Mouse (Mus musculus): ENCODE results near the gene Ephx4. TPM values are rescaled to one million over a fixed set of nuclear protein-coding genes. Genes with fewer than 3 reads are reported as not detected.
A peak's percentile ranks its signal among the peaks of the same experiment; 100 is the strongest.
"Not testable (repeated sequence)": the region's sequence is repeated elsewhere in the genome, so short reads cannot be mapped to it uniquely, and the experiment has no call there.

Ephx4 gene
- not detected in 2 replicates for total RNA-seq (2017)

- ATAC-seq (replicated peaks in 1 of 2; ENCODE audit: insufficient read depth in 1 of 2, low FRiP score in 2 of 2, low TSS enrichment in 1 of 2, low read depth in 1 of 2, poor library complexity in 2 of 2, severe bottlenecking in 2 of 2) = no peak
These were observed at the start of gene Ephx4 for GRCm38 (mm10) chr5:107402436-107402835. Gene Ephx4, plus strand, starts transcription at chr5:107402736.

GRCm38 (mm10) chr5:107353981-107354380 is 48.6 kb upstream of the Ephx4 start:
- no peak for ATAC-seq (replicated peaks in 1 of 2; ENCODE audit: insufficient read depth in 1 of 2, low FRiP score in 2 of 2, low TSS enrichment in 1 of 2, low read depth in 1 of 2, poor library complexity in 2 of 2, severe bottlenecking in 2 of 2)

GRCm38 (mm10) chr5:107355801-107356200 is 46.7 kb upstream of the Ephx4 start:
- ATAC-seq (replicated peaks in 1 of 2; ENCODE audit: insufficient read depth in 1 of 2, low FRiP score in 2 of 2, low TSS enrichment in 1 of 2, low read depth in 1 of 2, poor library complexity in 2 of 2, severe bottlenecking in 2 of 2) = no peak

GRCm38 (mm10) chr5:107357723-107358122 is 44.8 kb upstream of the Ephx4 start:
- ATAC-seq (replicated peaks in 1 of 2; ENCODE audit: insufficient read depth in 1 of 2, low FRiP score in 2 of 2, low TSS enrichment in 1 of 2, low read depth in 1 of 2, poor library complexity in 2 of 2, severe bottlenecking in 2 of 2) = no peak

- peak; percentile 99 to 100 for ATAC-seq (replicated peaks in 1 of 2; ENCODE audit: insufficient read depth in 1 of 2, low FRiP score in 2 of 2, low TSS enrichment in 1 of 2, low read depth in 1 of 2, poor library complexity in 2 of 2, severe bottlenecking in 2 of 2)
These were observed 43.0 kb upstream of the Ephx4 start for GRCm38 (mm10) chr5:107359395-107360053.

- ATAC-seq (replicated peaks in 1 of 2; ENCODE audit: insufficient read depth in 1 of 2, low FRiP score in 2 of 2, low TSS enrichment in 1 of 2, low read depth in 1 of 2, poor library complexity in 2 of 2, severe bottlenecking in 2 of 2) = no peak
These were observed 42.3 kb upstream of the Ephx4 start for GRCm38 (mm10) chr5:107360054-107360730.

- no peak for ATAC-seq (replicated peaks in 1 of 2; ENCODE audit: insufficient read depth in 1 of 2, low FRiP score in 2 of 2, low TSS enrichment in 1 of 2, low read depth in 1 of 2, poor library complexity in 2 of 2, severe bottlenecking in 2 of 2)
These were observed 32.5 kb upstream of the Ephx4 start for GRCm38 (mm10) chr5:107370040-107370439.

GRCm38 (mm10) chr5:107371335-107371734 is 31.2 kb upstream of the Ephx4 start:
- no peak for ATAC-seq (replicated peaks in 1 of 2; ENCODE audit: insufficient read depth in 1 of 2, low FRiP score in 2 of 2, low TSS enrichment in 1 of 2, low read depth in 1 of 2, poor library complexity in 2 of 2, severe bottlenecking in 2 of 2)

GRCm38 (mm10) chr5:107373256-107373655 is 29.3 kb upstream of the Ephx4 start:
- ATAC-seq (replicated peaks in 1 of 2; ENCODE audit: insufficient read depth in 1 of 2, low FRiP score in 2 of 2, low TSS enrichment in 1 of 2, low read depth in 1 of 2, poor library complexity in 2 of 2, severe bottlenecking in 2 of 2) = peak; percentile 77 to 93

GRCm38 (mm10) chr5:107386448-107386847 is 16.1 kb upstream of the Ephx4 start:
- ATAC-seq (replicated peaks in 1 of 2; ENCODE audit: insufficient read depth in 1 of 2, low FRiP score in 2 of 2, low TSS enrichment in 1 of 2, low read depth in 1 of 2, poor library complexity in 2 of 2, severe bottlenecking in 2 of 2) = not testable (repeated sequence)

GRCm38 (mm10) chr5:107387788-107388187 is 14.7 kb upstream of the Ephx4 start:
- ATAC-seq (replicated peaks in 1 of 2; ENCODE audit: insufficient read depth in 1 of 2, low FRiP score in 2 of 2, low TSS enrichment in 1 of 2, low read depth in 1 of 2, poor library complexity in 2 of 2, severe bottlenecking in 2 of 2) = no peak

- ATAC-seq (replicated peaks in 1 of 2; ENCODE audit: insufficient read depth in 1 of 2, low FRiP score in 2 of 2, low TSS enrichment in 1 of 2, low read depth in 1 of 2, poor library complexity in 2 of 2, severe bottlenecking in 2 of 2) = no peak
These were observed 13.2 kb upstream of the Ephx4 start for GRCm38 (mm10) chr5:107389373-107389772.

GRCm38 (mm10) chr5:107394437-107394836 is 8.1 kb upstream of the Ephx4 start:
- ATAC-seq (replicated peaks in 1 of 2; ENCODE audit: insufficient read depth in 1 of 2, low FRiP score in 2 of 2, low TSS enrichment in 1 of 2, low read depth in 1 of 2, poor library complexity in 2 of 2, severe bottlenecking in 2 of 2) = no peak

- ATAC-seq (replicated peaks in 1 of 2; ENCODE audit: insufficient read depth in 1 of 2, low FRiP score in 2 of 2, low TSS enrichment in 1 of 2, low read depth in 1 of 2, poor library complexity in 2 of 2, severe bottlenecking in 2 of 2) = peak; percentile 17 to 31; a peak in 2 of 4 replicates
These were observed 743 bp downstream of the Ephx4 start for GRCm38 (mm10) chr5:107403011-107403946.

GRCm38 (mm10) chr5:107403947-107404684 is 1.6 kb downstream of the Ephx4 start:
- no peak for ATAC-seq (replicated peaks in 1 of 2; ENCODE audit: insufficient read depth in 1 of 2, low FRiP score in 2 of 2, low TSS enrichment in 1 of 2, low read depth in 1 of 2, poor library complexity in 2 of 2, severe bottlenecking in 2 of 2)

GRCm38 (mm10) chr5:107405361-107405760 is 2.8 kb downstream of the Ephx4 start:
- ATAC-seq (replicated peaks in 1 of 2; ENCODE audit: insufficient read depth in 1 of 2, low FRiP score in 2 of 2, low TSS enrichment in 1 of 2, low read depth in 1 of 2, poor library complexity in 2 of 2, severe bottlenecking in 2 of 2) = no peak

GRCm38 (mm10) chr5:107410305-107410704 is 7.8 kb downstream of the Ephx4 start:
- ATAC-seq (replicated peaks in 1 of 2; ENCODE audit: insufficient read depth in 1 of 2, low FRiP score in 2 of 2, low TSS enrichment in 1 of 2, low read depth in 1 of 2, poor library complexity in 2 of 2, severe bottlenecking in 2 of 2) = no peak

Data from hematopoietic stem cell, adult 5-6 weeks (primary cell).